Mouse (Mus musculus) C2C12 (cell line): ENCODE data around the gene C330021F23Rik. TPM values are rescaled to one million over a fixed set of nuclear protein-coding genes. Genes with fewer than 3 reads are reported as not detected.

ENCODE experiments used
- H3K27me3 ChIP-seq: one replicate; pipeline ENCODE4 v1.6.1; 2011; ENCODE audit not compliant: control insufficient read depth, insufficient read depth, insufficient read length
- H3K36me3 ChIP-seq: one replicate; pipeline ENCODE4 v1.6.1; 2011; ENCODE audit not compliant: control insufficient read depth, insufficient read depth
- H3K4me3 ChIP-seq: one replicate; pipeline ENCODE4 v1.5.1; 2011; ENCODE audit warnings: mild to moderate bottlenecking, control low read depth; ENCODE audit not compliant: poor library complexity, insufficient read depth, severe bottlenecking
- H3K79me2 ChIP-seq: one replicate; pipeline ENCODE4 v1.6.1; 2011; ENCODE audit not compliant: control insufficient read depth, insufficient read depth
- H3K79me3 ChIP-seq: one replicate; pipeline ENCODE4 v1.6.1; 2011; ENCODE audit warnings: low read depth, control low read depth
- H3ac ChIP-seq: one replicate; pipeline ENCODE3; 2011; ENCODE audit warnings: low read depth; ENCODE audit not compliant: control insufficient read depth, insufficient read length
- CEBPB ChIP-seq: IDR thresholded peaks from one replicate; pipeline ENCODE4 v1.6.1; 2011; ENCODE audit warnings: low read depth, mild to moderate bottlenecking, control low read depth, moderate library complexity
- CTCF ChIP-seq: IDR thresholded peaks from one replicate; pipeline ENCODE4 v1.5.1; 2011; ENCODE audit not compliant: control insufficient read depth, insufficient read depth, insufficient read length
- FOSL1 ChIP-seq: IDR thresholded peaks from one replicate; pipeline ENCODE4 v1.8.0; 2011; ENCODE audit warnings: mild to moderate bottlenecking, low read length; ENCODE audit not compliant: poor library complexity, insufficient read depth, severe bottlenecking
- MAX ChIP-seq: IDR thresholded peaks from one replicate; pipeline ENCODE4 v1.6.1; 2011; ENCODE audit warnings: mild to moderate bottlenecking, control low read depth
- MYOD1 ChIP-seq: IDR thresholded peaks from one replicate; pipeline ENCODE4 v1.6.1; 2011; ENCODE audit warnings: low read depth; ENCODE audit not compliant: control insufficient read depth, insufficient read length
- MYOG ChIP-seq: IDR thresholded peaks from one replicate; pipeline ENCODE4 v1.6.1; 2011; ENCODE audit not compliant: control insufficient read depth, insufficient read length; ENCODE audit errors: extremely low read depth
- USF1 ChIP-seq: IDR thresholded peaks from one replicate; pipeline ENCODE4 v1.6.1; 2011; ENCODE audit warnings: low read depth, mild to moderate bottlenecking, control low read depth, moderate library complexity
- polyA plus RNA-seq: library from polyadenylated mRNA; unstranded; fragments of >200 nt; fragmentation: generic; extraction: Trizol; gene quantifications from one replicate; pipeline ENCODE4 v1.2.1, GENCODE M21; 2012; ENCODE audit warnings: missing spikeins

Gene C330021F23Rik
- polyA plus RNA-seq, 1 experiment, result not detected

- Histone ChIP-seq H3K4me3 (no peak overlapping the region), H3K36me3 (no peaks in the 10 kb centered on the region), H3K79me3 (no peaks in the 10 kb centered on the region), H3K27me3 (peaks cover 10% of the 10 kb centered on the region), H3K79me2 (no peaks in the 10 kb centered on the region), H3ac (no peak overlapping the region)
- TF ChIP-seq MYOD1 (no peak), FOSL1 (no peak), CEBPB (no peak), MAX (no peak), USF1 (no peak), MYOG (no peak), CTCF (no peak)
Observed at GRCm38 (mm10) chr8:3593470-3593869, 25.7 kb downstream of the C330021F23Rik start.

GRCm38 (mm10) chr8:3594466-3594865 lies 26.7 kb downstream of the C330021F23Rik start:
- H3K4me3 ChIP-seq, result no peak overlapping the region
- H3ac ChIP-seq, result no peak overlapping the region
- peaks cover 8% of the 10 kb centered on the region for H3K27me3 ChIP-seq
- H3K36me3 ChIP-seq, result no peaks in the 10 kb centered on the region
- TF ChIP-seq USF1 (no peak), CTCF (no peak), CEBPB (no peak), MAX (no peak), FOSL1 (no peak), MYOG (no peak), MYOD1 (no peak)
- no peaks in the 10 kb centered on the region for H3K79me3 ChIP-seq
- H3K79me2 ChIP-seq, result no peaks in the 10 kb centered on the region

- Histone ChIP-seq H3K27me3 (peaks cover 8% of the 10 kb centered on the region), H3K79me2 (no peaks in the 10 kb centered on the region), H3ac (no peak overlapping the region), H3K36me3 (no peaks in the 10 kb centered on the region), H3K4me3 (no peak overlapping the region), H3K79me3 (no peaks in the 10 kb centered on the region)
- TF ChIP-seq CTCF (no peak), MYOD1 (no peak), CEBPB (no peak), MYOG (no peak), MAX (no peak)
Observed at GRCm38 (mm10) chr8:3598054-3598453, 30.3 kb downstream of the C330021F23Rik start.

GRCm38 (mm10) chr8:3599219-3599618 lies 31.4 kb downstream of the C330021F23Rik start:
- Histone ChIP-seq H3K4me3 (no peak overlapping the region), H3K79me3 (no peaks in the 10 kb centered on the region), H3ac (no peak overlapping the region), H3K79me2 (no peaks in the 10 kb centered on the region), H3K36me3 (no peaks in the 10 kb centered on the region), H3K27me3 (peaks cover 7% of the 10 kb centered on the region)
- TF ChIP-seq MYOD1 (no peak), MYOG (no peak), USF1 (no peak), CTCF (no peak), CEBPB (no peak), FOSL1 (no peak), MAX (no peak)

- Histone ChIP-seq H3K79me3 (no peaks in the 10 kb centered on the region), H3K27me3 (peaks cover 7% of the 10 kb centered on the region), H3K36me3 (no peaks in the 10 kb centered on the region), H3K4me3 (no peak overlapping the region), H3K79me2 (no peaks in the 10 kb centered on the region), H3ac (no peak overlapping the region)
- TF ChIP-seq MYOD1 (no peak), CEBPB (no peak), CTCF (no peak), MYOG (no peak), MAX (no peak), FOSL1 (no peak), USF1 (no peak)
Observed at GRCm38 (mm10) chr8:3600401-3600800, 32.6 kb downstream of the C330021F23Rik start.

GRCm38 (mm10) chr8:3603439-3603838 lies 35.6 kb downstream of the C330021F23Rik start:
- Histone ChIP-seq H3K4me3 (no peak overlapping the region), H3K36me3 (no peaks in the 10 kb centered on the region), H3K79me2 (no peaks in the 10 kb centered on the region), H3ac (no peak overlapping the region), H3K79me3 (no peaks in the 10 kb centered on the region), H3K27me3 (peaks cover 3% of the 10 kb centered on the region)
- TF ChIP-seq CEBPB (no peak), USF1 (no peak), MYOG (no peak)
